Mouse (Mus musculus): Measurements from ENCODE around the gene Rnf168. TPM values are rescaled to one million over a fixed set of nuclear protein-coding genes. Genes with fewer than 3 reads are reported as not detected.
A peak's percentile ranks its signal among the peaks of the same experiment; 100 is the strongest.
"Not testable (repeated sequence)": the region's sequence is repeated elsewhere in the genome, so short reads cannot be mapped to it uniquely, and the experiment has no call there.

The Rnf168 gene
- polyA plus RNA-seq (2015; fragmentation: Nextera tagmentation; extraction: Ambion mirVana) = 37.1 and 37.2 TPM in 2 replicates

DNA sequence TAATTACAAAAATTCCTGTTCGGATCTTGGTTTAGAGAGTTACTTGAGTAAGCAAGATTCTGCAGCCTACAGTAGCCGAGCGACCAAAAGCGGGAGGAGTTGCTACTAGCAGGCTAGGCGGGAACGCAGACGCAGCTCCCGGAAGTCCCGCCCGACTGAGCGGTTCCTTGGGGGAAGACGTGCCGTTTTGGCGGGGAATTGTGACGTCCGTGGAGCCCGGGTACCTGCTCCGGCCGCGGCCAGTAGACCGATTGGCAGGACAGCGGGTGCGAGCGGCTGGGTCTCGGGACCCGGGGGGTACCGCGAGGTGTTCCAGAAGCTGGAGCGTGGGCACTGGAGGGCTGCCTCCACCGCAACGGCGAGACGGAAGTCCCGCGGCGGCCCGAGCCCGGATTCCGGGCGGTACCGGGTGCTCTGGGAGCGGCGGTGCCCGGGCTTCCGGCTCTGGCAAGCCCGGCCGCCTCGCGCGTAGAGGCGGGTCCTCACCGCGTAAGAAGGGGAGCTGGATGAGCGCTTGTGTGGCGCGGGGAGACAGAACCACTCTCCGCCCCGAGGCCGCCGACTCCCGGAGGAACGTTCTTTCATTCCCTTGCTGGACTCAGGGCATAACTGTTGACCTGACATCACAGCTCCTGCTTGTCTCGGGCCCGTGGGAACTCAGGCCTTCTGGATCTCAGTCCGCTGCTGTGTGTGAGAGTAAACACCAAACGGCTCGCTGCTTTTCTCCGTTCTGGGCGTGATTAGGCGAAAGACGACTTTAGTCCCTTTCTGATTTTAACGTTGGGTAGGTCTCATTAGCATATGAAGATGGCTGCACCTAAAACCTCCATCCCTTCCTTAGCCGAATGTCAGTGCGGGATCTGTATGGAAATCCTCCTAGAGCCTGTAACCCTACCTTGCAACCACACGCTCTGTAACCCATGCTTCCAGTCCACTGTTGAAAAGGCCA lies at the start of gene Rnf168:
Gene Rnf168, plus strand, starts transcription at position 152 of the 949 bp plus-strand sequence.
- Histone ChIP-seq H3K4me2 (replicated peaks) (peak within 1 kb of the TSS; percentile 75), H3K4me3 (peak within 1 kb of the TSS; percentile 80), H3K27me3 (no peaks in the 10 kb centered on the region), H3K36me3 (peaks cover 14% of the 10 kb centered on the region), H3K9me3 (peaks cover 8% of the 10 kb centered on the region; the same call in 1 of the 2 replicates), H3K9ac (peak within 1 kb of the TSS; percentile 92), H3K27ac (peak within 1 kb of the TSS; percentile 95), H3K4me1 (peaks cover 36% of the 10 kb centered on the region)
- peak; percentile 93 for ATAC-seq (ENCODE audit: low FRiP score, low read depth)
- under 1% methylated on average over 75 of the region's 75 CpGs for WGBS

DNA sequence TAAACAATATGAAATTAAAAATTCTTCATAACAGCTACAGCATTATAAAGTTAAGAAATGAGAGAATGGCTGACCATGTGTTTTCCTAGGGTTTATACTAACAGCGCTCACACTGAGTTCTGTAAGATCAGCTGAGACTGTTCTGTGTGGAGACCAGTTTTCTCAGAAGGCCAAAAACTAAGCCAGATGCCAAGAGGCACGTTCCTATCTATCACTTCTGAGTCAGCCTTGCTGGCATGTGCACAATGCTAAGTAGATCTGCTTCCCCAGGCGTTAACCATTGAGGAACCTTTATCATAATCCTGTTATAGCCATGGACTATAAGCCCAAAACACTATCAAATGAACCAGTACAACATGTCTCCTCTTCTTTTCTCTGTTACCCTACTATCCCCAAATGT lies 45.2 kb upstream of the Rnf168 start:
- not testable (repeated sequence) for H3K27ac ChIP-seq; H3K4me1 ChIP-seq; H3K27me3 ChIP-seq; H3K9ac ChIP-seq; ATAC-seq (ENCODE audit: low FRiP score, low read depth); H3K9me3 ChIP-seq; H3K4me2 ChIP-seq (replicated peaks); H3K4me3 ChIP-seq
- 87% methylated on average over 3 of the region's 3 CpGs for WGBS
- peaks cover 40% of the 10 kb centered on the region for H3K36me3 ChIP-seq

DNA sequence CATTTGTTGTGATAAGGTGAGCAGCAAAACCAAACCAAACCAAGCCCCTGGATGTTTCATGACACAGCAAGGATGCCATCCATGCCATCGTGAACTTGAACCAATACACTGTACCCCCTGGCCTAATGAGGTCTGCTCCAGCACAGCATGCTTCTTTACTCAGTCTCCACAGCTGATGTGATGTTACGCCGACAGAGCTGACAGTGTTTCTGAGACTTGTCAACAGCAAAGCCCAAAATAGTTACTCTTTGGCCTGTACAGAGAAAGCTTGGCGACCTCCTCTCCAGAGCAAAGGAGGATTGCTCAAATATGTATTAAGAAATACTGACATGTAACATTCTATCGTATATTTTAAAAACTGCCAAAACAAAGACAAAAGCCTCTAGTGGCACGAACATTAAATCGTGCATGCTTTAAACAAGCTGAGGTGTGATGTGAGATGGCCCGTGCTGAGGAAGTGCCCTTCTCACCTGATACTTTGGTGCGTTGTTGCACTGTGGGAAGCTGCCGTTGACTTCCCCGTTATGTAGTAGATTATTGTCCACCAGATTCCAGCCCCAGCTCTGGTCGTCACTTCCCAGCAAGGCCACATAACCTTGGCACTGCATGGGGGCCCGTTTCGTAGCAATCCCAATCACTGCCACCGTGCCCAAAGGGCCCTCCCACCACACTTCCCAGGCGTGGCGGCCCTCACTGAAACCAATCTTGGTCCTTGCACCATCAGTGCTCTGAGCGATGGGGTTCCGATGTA lies 39.2 kb upstream of the Rnf168 start:
- no peaks in the 10 kb centered on the region for H3K9me3 ChIP-seq
- no peak overlapping the region for H3K4me2 ChIP-seq (replicated peaks)
- H3K36me3 ChIP-seq = peaks cover 47% of the 10 kb centered on the region
- no peak overlapping the region for H3K27ac ChIP-seq
- WGBS = 92% methylated on average over 19 of the region's 19 CpGs
- no peaks in the 10 kb centered on the region for H3K27me3 ChIP-seq
- ATAC-seq (ENCODE audit: low FRiP score, low read depth) = no peak
- H3K4me3 ChIP-seq = no peak overlapping the region
- H3K4me1 ChIP-seq = no peaks in the 10 kb centered on the region
- no peak overlapping the region for H3K9ac ChIP-seq

DNA sequence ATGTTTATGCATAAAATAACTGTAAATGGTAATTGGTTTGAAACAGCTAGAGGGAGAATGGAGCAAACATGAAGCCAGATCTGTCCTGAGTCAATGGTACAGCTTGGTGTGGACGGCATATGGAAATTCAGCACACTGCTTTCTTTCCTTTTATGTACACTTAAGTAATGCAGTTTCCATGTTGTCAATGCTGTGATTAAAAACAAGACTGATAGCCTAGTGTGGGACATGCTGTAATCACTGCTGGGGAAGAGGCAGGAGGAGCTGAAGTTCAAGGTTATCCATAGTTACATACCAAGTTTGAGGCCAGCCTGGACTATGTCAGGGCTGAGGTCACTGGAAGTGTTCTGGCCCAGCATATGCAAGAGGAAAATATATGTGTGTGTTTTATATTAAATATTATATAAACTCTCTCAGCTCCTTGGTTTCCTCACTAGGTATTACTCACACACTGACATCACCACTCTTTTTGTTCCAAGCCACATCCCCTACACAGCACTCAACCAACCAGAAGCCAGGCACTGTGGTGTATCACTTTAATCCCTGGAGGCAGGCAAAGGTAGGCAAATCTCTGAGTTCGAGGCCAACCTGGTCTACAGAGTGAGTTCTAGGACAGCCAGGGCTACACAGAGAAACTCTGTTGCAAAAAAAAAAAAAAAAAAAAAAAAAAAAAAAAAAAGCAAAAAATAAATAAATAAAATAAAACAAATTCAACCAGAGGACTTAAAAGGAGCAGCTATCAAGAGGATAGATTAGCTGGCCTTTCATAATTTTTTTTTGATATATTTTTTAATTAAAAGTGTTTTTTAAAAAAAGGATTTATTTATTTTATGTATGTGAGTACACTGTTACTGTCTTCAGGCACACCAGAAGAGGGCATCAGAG lies 37.6 kb upstream of the Rnf168 start:
- peaks cover 6% of the 10 kb centered on the region for H3K4me1 ChIP-seq
- H3K27me3 ChIP-seq = no peaks in the 10 kb centered on the region
- peaks cover 35% of the 10 kb centered on the region for H3K36me3 ChIP-seq
- WGBS = 90% methylated on average over 2 of the region's 2 CpGs
- no peak overlapping the region for H3K4me3 ChIP-seq
- H3K9ac ChIP-seq = no peak overlapping the region
- no peak overlapping the region for H3K4me2 ChIP-seq (replicated peaks)
- no peak for ATAC-seq (ENCODE audit: low FRiP score, low read depth)
- no peak overlapping the region for H3K27ac ChIP-seq
- no peaks in the 10 kb centered on the region for H3K9me3 ChIP-seq

DNA sequence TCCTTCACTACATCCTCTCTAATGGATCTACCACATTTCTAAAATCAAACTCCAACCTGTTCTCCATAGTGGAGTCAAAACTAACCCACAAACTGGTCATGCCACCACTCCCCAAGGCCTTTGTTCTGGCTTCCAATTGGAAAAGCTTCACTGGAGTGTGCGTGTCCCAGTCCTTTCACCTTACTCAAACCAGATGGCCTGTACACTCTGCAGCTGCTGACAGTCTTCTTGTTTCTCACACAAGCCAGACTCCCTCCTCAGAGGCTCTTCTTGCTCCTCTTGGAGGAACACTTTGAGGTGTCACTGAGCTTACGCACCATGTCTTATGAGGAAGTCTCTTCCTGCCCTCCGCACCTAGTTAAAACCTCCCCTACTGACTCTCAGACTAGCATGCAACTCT lies 33.4 kb upstream of the Rnf168 start:
- H3K4me1 ChIP-seq = peaks cover 28% of the 10 kb centered on the region
- no peak overlapping the region for H3K4me2 ChIP-seq (replicated peaks)
- no peak overlapping the region for H3K27ac ChIP-seq
- H3K9ac ChIP-seq = no peak overlapping the region
- H3K4me3 ChIP-seq = no peak overlapping the region
- no peaks in the 10 kb centered on the region for H3K9me3 ChIP-seq
- H3K36me3 ChIP-seq = peaks cover 10% of the 10 kb centered on the region
- WGBS = 80% methylated on average over 3 of the region's 3 CpGs
- ATAC-seq (ENCODE audit: low FRiP score, low read depth) = no peak
- no peaks in the 10 kb centered on the region for H3K27me3 ChIP-seq

DNA sequence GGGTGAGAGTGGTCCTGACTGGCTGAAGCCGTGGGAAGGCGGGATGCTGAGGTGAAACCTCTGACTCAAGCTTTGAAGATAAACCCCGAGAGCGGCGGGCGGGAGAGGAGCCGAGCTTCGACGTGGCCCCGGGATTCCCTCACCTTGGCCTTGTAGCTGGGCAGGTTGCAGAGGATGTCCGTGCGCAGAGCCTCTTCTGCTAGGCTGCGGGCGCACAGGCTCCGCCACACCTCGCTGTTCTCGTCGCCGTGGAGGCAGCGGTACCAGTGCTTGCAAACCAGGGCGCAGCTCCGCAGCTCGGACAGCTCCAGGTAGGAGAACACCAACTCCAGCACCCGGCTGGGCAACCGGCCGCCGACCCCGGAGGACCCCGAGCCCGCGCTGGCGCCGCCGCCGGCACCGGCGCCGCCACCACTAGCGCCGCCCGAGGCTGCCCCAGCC lies 30.9 kb upstream of the Rnf168 start:
- Histone ChIP-seq H3K27me3 (no peaks in the 10 kb centered on the region), H3K4me3 (peak overlapping the region; percentile 92), H3K27ac (peak overlapping the region; percentile 94), H3K36me3 (peaks cover 4% of the 10 kb centered on the region; the same call in 1 of the 2 replicates), H3K4me2 (replicated peaks) (peak overlapping the region; percentile 74), H3K9ac (peak overlapping the region; percentile 95), H3K9me3 (no peaks in the 10 kb centered on the region), H3K4me1 (peaks cover 28% of the 10 kb centered on the region)
- ATAC-seq (ENCODE audit: low FRiP score, low read depth) = peak; percentile 66
- under 1% methylated on average over 39 of the region's 41 CpGs for WGBS

DNA sequence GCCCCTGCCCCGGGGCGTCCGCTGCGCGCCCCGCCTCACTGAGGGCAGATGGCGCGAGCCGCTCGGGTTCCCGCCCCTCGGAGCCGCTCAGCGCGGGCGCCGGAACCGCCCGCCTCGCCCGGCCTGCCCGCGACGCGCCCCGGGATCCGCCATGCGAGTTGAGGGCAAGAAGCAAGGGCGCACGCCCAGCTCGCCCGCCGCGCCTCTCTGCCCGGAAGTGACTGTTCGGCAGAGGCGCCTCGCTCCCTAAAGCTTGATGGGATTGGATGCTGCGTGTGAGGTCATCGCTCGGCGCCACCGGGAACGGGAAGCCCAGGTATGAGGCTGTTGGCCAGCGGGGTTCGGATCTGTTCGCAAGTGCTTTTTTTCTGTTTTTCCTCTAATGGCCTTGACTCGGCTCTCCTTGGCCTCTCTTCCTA lies 30.3 kb upstream of the Rnf168 start, which contains the start of the genes Fbxo45 and Wdr53:
Gene Fbxo45, minus strand, starts transcription at position 207 of the 419 bp plus-strand sequence.
Gene Wdr53, plus strand, starts transcription at position 276 of the 419 bp plus-strand sequence.
- peak within 1 kb of the TSS; percentile 92 for H3K4me3 ChIP-seq
- H3K27ac ChIP-seq = peak within 1 kb of the TSS; percentile 94
- peak within 1 kb of the TSS; percentile 95 for H3K9ac ChIP-seq
- peaks cover 7% of the 10 kb centered on the region; the same call in 1 of the 2 replicates for H3K36me3 ChIP-seq
- H3K27me3 ChIP-seq = no peaks in the 10 kb centered on the region
- H3K4me1 ChIP-seq = peaks cover 28% of the 10 kb centered on the region
- no peaks in the 10 kb centered on the region for H3K9me3 ChIP-seq
- 1% methylated on average over 48 of the region's 48 CpGs for WGBS
- peak; percentile 98 for ATAC-seq (ENCODE audit: low FRiP score, low read depth)
- peak within 1 kb of the TSS; percentile 74 for H3K4me2 ChIP-seq (replicated peaks)

DNA sequence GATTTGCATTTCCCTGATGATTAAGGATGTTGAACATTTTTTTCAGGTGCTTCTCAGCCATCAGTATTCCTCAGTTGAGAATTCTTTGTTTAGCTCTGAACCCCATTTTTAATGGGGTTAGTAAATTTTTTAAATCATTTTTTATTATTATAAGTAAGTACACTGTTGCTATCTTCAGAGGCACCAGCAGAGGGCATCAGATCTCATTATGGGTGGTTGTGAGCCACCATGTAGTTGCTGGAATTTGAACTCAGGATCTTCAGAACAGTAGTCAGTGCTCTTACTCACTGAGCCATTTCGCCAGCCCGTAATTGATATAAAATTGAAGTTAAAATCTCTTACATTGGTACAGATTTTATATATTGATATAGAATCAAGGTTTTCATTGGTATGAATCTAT lies 13.0 kb upstream of the Rnf168 start:
- H3K27ac ChIP-seq; H3K4me3 ChIP-seq; H3K9ac ChIP-seq; H3K36me3 ChIP-seq; H3K9me3 ChIP-seq; H3K27me3 ChIP-seq; H3K4me1 ChIP-seq; H3K4me2 ChIP-seq (replicated peaks); ATAC-seq (ENCODE audit: low FRiP score, low read depth): not testable (repeated sequence)
- 83% methylated on average over 2 of the region's 2 CpGs for WGBS

DNA sequence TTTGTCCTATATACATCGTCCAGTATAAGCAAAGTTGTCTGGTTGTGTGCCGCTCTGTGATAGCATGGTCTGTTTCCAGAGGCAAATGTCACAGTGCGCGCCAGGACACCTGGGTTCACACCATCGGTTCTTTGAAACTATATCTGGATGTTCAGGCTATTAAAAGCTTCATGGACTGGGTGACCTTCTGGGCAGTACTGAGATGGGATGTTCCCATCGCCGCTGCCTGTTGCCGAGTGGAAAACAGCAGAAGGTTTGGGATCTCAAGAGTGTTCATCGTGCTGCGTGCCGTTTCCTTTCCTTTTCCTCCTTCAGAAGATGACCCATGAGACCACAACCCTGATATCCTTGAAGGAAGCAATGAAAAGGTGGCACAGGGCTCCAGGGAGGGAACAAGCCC lies 6.0 kb upstream of the Rnf168 start, which contains the start of gene Smco1:
Gene Smco1, plus strand, starts transcription at position 178 of the 400 bp plus-strand sequence.
- Histone ChIP-seq H3K27me3 (no peaks in the 10 kb centered on the region), H3K9me3 (no peaks in the 10 kb centered on the region)

DNA sequence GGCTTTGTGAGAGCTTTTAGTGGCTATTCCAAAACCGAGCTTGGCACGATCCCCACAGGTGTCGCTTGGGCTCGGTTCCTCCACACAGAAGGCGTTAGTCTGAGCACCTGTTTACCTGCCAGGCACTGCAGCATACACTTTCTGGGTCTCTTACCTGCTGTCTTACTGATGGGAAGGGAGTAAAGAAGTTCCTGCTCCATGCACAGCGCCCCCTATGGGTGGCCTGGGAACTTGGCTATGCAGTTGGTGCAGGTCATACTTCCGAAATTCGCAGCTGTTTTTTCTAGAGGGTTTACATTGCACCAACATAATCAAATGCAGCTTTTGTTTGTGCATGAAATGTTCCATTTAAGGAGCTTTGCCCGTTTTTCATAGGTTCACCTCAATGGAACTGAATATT lies 3.9 kb upstream of the Rnf168 start:
- H3K36me3 ChIP-seq = no peaks in the 10 kb centered on the region
- ATAC-seq (ENCODE audit: low FRiP score, low read depth) = no peak
- H3K27me3 ChIP-seq = no peaks in the 10 kb centered on the region
- H3K4me2 ChIP-seq (replicated peaks) = no peak overlapping the region
- no peaks in the 10 kb centered on the region for H3K9me3 ChIP-seq
- no peak overlapping the region for H3K4me3 ChIP-seq
- H3K27ac ChIP-seq = no peak overlapping the region
- WGBS = 51% methylated on average over 9 of the region's 9 CpGs
- H3K4me1 ChIP-seq = peaks cover 6% of the 10 kb centered on the region
- no peak overlapping the region for H3K9ac ChIP-seq

More for the DNA sequence above, 6.0 kb upstream of the Rnf168 start, which contains the start of gene Smco1:
- Histone ChIP-seq H3K27ac (no peak within 1 kb of the TSS), H3K4me1 (no peaks in the 10 kb centered on the region), H3K36me3 (no peaks in the 10 kb centered on the region), H3K4me3 (no peak within 1 kb of the TSS), H3K9ac (no peak within 1 kb of the TSS), H3K4me2 (replicated peaks) (no peak within 1 kb of the TSS)
- 86% methylated on average over 11 of the region's 11 CpGs for WGBS
- ATAC-seq (ENCODE audit: low FRiP score, low read depth) = no peak

DNA sequence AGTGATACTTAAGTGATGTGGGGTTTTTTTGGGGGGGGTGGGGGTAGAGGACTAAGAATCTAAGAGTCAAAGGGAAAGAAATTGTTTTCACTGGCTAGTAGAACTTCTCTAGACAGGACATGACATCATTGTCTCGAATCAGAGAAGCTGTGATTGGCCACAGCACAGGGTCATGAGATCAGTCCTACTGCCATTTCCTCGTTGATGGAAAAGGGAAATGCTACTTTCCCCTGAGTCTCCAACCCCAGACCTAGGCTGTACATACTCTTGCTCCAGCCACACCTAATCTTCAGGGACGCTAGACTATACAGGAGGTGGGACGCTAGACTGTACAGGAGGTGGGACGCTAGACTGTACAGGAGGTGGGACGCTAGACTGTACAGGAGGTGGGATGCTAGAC lies 2.2 kb upstream of the Rnf168 start:
- no peaks in the 10 kb centered on the region for H3K27me3 ChIP-seq
- H3K4me2 ChIP-seq (replicated peaks) = no peak overlapping the region
- H3K36me3 ChIP-seq = peaks cover 4% of the 10 kb centered on the region; the same call in 1 of the 2 replicates
- peaks cover 22% of the 10 kb centered on the region for H3K4me1 ChIP-seq
- H3K9ac ChIP-seq = no peak overlapping the region
- H3K4me3 ChIP-seq = no peak overlapping the region
- 92% methylated on average over 6 of the region's 6 CpGs for WGBS
- no peak overlapping the region for H3K27ac ChIP-seq
- H3K9me3 ChIP-seq = peaks cover 4% of the 10 kb centered on the region; the same call in 1 of the 2 replicates
- no peak for ATAC-seq (ENCODE audit: low FRiP score, low read depth)
